Mouse (Mus musculus): ENCODE data around the gene Sertad1.

DNA sequence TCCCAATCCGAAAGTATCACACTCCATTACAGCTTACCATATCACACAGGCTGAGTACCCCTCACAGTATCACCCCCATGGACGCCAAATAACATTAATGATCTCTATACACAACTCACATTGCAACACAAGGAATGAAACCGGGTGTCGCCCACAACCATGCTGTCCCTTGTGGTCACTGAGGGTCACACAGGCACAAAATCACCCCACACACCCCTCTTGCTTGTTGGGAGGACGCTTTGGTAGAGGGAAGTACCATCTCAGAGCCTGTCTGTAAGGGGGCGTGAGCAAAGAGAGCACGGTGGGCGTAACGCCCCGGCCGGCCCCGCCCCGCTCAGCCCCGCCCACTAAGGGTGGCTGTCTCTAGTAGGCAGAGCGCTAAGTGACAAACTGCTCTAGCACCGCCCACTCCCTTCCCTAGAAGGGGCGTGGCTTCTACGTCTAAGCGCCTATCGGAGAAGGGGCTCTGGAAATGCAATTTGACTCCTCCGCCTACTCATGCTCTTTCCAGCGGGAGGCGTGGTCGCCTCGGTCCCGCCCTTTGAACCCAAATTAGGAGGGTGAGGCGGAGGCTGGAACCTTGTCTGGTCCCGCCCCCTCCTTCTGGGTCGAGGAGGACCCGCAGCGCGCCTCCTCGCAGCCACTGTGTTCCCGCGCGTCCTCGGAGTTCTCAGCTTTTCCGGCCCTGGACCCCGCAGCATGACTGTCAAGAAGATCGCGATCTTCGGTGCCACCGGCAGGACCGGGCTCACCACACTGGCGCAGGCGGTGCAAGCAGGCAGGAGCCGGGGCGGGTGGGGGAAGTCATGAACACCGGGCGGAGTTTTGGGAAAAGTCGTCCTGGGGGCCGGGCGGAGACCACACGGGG, 39.1 kb upstream of the Sertad1 start, which contains the start of the genes Sptbn4 and Blvrb:
- TF ChIP-seq CTCF (conservative IDR thresholded peaks at IDR 0.05; ENCODE audit: low read length), result no peak
- TF ChIP-seq NANOG (IDR thresholded peaks at IDR 0.05; ENCODE audit: borderline replicate concordance, low read length), result no peak
